Mouse (Mus musculus) limb, embryonic 15.5 days (tissue): ENCODE data around the gene Grin3a. TPM values are rescaled to one million over a fixed set of nuclear protein-coding genes. Genes with fewer than 3 reads are reported as not detected.
"Not testable (repeated sequence)": the region's sequence is repeated elsewhere in the genome, so short reads cannot be mapped to it uniquely, and the experiment has no call there.

ENCODE experiments used
- ATAC-seq: fragments of 200-750 bp; cut with Nextera tagmentation; 2 replicates; pipeline ENCODE4 v1.8.0; 2017; ENCODE audit warnings: low read depth, moderate TSS enrichment; ENCODE audit not compliant: insufficient number of reproducible peaks, low FRiP score, low TSS enrichment
- H3K27ac ChIP-seq: fragments of 300-500 bp; sonication (generic); 2 replicates; pipeline ENCODE4 v1.5.1; 2015; ENCODE audit warnings: moderate library complexity, mild to moderate bottlenecking, inconsistent platforms
- H3K27me3 ChIP-seq: fragments of 300-500 bp; sonication (generic); 2 replicates; pipeline ENCODE4 v1.6.1; 2015; ENCODE audit warnings: inconsistent platforms
- H3K36me3 ChIP-seq: fragments of 300-500 bp; sonication (generic); 2 replicates; pipeline ENCODE4 v1.6.1; 2015; ENCODE audit warnings: inconsistent platforms
- H3K4me1 ChIP-seq: fragments of 300-500 bp; sonication (generic); 2 replicates; pipeline ENCODE4 v1.6.1; 2015; ENCODE audit warnings: inconsistent platforms
- H3K4me2 ChIP-seq: fragments of 300-500 bp; sonication (generic); 2 replicates; pipeline ENCODE4 v1.6.1; 2015; ENCODE audit warnings: mild to moderate bottlenecking, inconsistent platforms
- H3K4me3 ChIP-seq: fragments of 300-500 bp; sonication (generic); 2 replicates; pipeline ENCODE4 v1.5.1; 2015; ENCODE audit warnings: mild to moderate bottlenecking, inconsistent platforms
- H3K9ac ChIP-seq: fragments of 300-500 bp; sonication (generic); 2 replicates; pipeline ENCODE4 v1.6.1; 2015; ENCODE audit warnings: inconsistent platforms
- H3K9me3 ChIP-seq: fragments of 300-500 bp; sonication (generic); 2 replicates; pipeline ENCODE4 v1.6.1; 2016; ENCODE audit warnings: inconsistent platforms
- WGBS: fragments of 180-500 bp; shearing (Covaris S2); methylation state at CpG from one replicate; pipeline ENCODE4 v1.1.7; 2015; 5-methylcytosine and 5-hydroxymethylcytosine counted together
- polyA plus RNA-seq: library from polyadenylated mRNA; unstranded; fragments of >200 nt; fragmentation: Nextera tagmentation; extraction: Ambion mirVana; gene quantifications from 2 replicates; pipeline ENCODE4 v1.2.1, GENCODE M21; 2015

The Grin3a gene
- polyA plus RNA-seq, 1 experiment from 2014 or later: 3.8 TPM

DNA sequence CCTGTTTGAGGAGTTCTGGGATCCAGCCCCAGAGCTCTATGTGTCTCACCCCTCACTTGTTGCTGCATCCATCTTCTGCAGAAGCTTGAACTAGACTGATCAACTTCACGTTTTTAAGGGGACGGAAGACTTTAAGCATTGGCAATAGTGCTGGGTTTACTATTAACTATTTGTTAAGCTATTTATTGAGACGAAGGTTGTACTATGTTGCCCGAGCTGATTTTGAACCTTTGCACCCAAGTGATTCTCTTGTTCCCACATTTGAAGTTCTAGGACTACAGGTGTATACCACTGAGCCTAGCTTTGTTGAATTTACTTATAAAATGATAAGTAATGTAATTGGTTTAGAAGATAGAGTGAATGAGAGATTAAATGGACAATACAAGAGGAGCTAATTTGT is 221.6 kb downstream of the Grin3a start:
- Histone ChIP-seq H3K36me3 (no peaks in the 10 kb centered on the region), H3K9ac (no peak overlapping the region), H3K4me2 (no peak overlapping the region), H3K4me3 (no peak overlapping the region), H3K27me3 (no peaks in the 10 kb centered on the region), H3K4me1 (no peaks in the 10 kb centered on the region), H3K9me3 (no peaks in the 10 kb centered on the region), H3K27ac (no peak overlapping the region)
- ATAC-seq: no peak
- WGBS: 77% methylated on average over 4 of the region's 4 CpGs

DNA sequence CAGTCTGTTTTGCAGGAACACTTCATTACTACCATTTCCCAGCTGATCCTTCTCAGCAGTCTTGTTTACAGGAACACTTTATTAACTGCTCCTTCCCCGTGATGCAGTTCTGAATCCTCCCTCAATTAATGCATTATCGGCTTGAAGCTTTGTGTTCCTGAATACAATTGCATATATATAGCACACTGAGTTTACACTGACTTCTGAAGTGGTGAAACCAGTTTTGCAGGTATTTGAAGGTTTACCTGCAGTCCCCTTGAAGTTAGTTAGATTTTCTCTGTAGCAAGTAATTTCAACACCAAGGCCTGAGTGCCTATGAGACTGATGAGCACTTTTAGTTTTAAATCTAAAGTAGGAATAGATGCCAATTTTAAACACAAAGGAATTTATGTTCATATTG is 223.3 kb downstream of the Grin3a start:
- WGBS: 72% methylated on average over 2 of the region's 2 CpGs
- Histone ChIP-seq H3K4me3 (no peak overlapping the region), H3K27ac (no peak overlapping the region), H3K9me3 (no peaks in the 10 kb centered on the region), H3K27me3 (no peaks in the 10 kb centered on the region), H3K4me1 (no peaks in the 10 kb centered on the region), H3K9ac (no peak overlapping the region), H3K4me2 (no peak overlapping the region), H3K36me3 (no peaks in the 10 kb centered on the region)
- ATAC-seq: no peak

DNA sequence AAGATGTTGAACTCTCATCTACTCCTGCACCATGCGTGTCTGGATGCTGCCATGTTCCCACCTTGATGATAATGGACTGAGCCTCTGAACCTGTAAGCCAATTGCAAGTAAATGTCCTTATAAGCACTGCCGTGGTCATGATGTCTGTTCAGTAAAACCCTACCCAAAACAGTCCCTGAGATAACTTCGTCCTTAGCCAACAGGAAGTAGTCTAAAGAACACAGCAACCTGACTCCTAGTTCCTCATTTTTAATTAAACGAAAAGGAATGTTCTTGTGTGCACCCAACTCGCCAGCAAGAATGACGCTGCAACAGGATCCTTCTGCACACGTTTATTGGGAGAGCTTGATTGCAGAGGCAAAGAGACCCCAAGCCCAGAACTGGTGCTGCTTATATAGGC is 225.7 kb downstream of the Grin3a start:
- not testable (repeated sequence) for H3K9me3 ChIP-seq, ATAC-seq, H3K9ac ChIP-seq, H3K27me3 ChIP-seq, H3K27ac ChIP-seq, H3K4me3 ChIP-seq, H3K4me2 ChIP-seq, H3K36me3 ChIP-seq, H3K4me1 ChIP-seq
- 89% methylated on average over 7 of the region's 7 CpGs for WGBS

DNA sequence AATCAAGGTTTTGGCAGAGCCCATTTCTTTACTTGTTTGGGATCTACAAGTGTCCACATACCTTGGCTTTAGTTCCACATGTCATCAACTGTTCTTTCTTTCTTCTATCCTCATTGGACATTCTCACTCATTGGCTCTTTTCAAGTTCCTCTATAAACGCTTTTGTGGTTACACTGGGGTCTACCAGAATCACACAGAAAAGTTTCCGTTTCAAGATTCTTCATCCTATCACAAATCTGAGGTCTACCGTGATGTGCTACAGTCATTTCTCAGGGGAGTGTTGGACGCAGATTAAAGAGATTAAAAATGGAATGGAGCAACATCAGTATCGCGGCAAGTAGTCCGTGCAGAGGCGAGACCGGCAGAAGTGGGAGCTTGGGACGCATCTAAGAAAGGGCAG is 228.6 kb downstream of the Grin3a start:
- 90% methylated on average over 10 of the region's 10 CpGs for whole genome bisulfite sequencing
- H3K4me2 ChIP-seq: no peak overlapping the region
- H3K27ac ChIP-seq: no peak overlapping the region
- no peak overlapping the region for H3K4me3 ChIP-seq
- H3K4me1 ChIP-seq: no peaks in the 10 kb centered on the region
- no peak overlapping the region for H3K9ac ChIP-seq
- H3K27me3 ChIP-seq: no peaks in the 10 kb centered on the region
- H3K36me3 ChIP-seq: no peaks in the 10 kb centered on the region
- no peak for ATAC-seq
- no peaks in the 10 kb centered on the region for H3K9me3 ChIP-seq

Other genes with a start within 250 kb of the Grin3a start
- gene Tmem246, start 247.9 kb downstream of the Grin3a start, polyA plus RNA-seq: 38.1 and 39.6 TPM in 2 replicates
- gene Rnf20, start 213.7 kb downstream of the Grin3a start, polyA plus RNA-seq: 37.0 and 40.0 TPM in 2 replicates
- 0.05 and 0.09 TPM in 2 replicates for gene Ppp3r2, start 163.7 kb downstream of the Grin3a start, polyA plus RNA-seq